Mouse (Mus musculus) frontal cortex, adult 2 months (tissue): ENCODE results near the gene Gm13078. TPM values are rescaled to one million over a fixed set of nuclear protein-coding genes. Genes with fewer than 3 reads are reported as not detected.

ENCODE experiments used
- DNase-seq, 2 experiments: peaks; one replicate each; pipeline ENCODE4 v3.0.0; 2022; ENCODE audit warnings: low spot score in 1 of 2; ENCODE audit errors: extremely low spot score in 1 of 2
- polyA plus RNA-seq: library from polyadenylated mRNA; depleted of rRNA; stranded (reverse); fragments of >200 nt; gene quantifications from 2 replicates; pipeline ENCODE4 v1.2.3, GENCODE M21; 2012; rRNA removed

Gm13078 gene
- not detected in 2 replicates for polyA plus RNA-seq

DNA sequence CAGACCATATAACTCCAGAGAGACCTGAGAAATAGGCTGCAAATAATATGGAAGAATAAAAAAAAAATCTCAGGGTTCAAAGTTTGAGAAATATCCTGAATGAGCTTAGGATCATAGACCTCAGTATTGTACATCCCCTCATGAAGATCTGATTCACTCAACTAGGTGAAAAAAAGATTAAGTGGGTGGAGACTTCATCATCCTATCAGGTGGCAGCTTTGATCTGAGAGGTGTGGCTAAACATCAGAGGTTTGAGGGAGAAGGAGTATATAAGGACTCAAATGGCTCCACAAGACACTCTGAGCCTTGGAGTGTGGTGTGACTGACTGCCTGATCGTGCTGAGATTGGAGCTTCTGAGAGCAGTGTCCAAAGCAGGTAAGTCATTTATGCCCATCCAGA lies at the start of gene Gm13078:
Gene Gm13078 (plus strand): TSS at position 301 of the 400 bp plus-strand sequence.
- no peak for DNase-seq

DNA sequence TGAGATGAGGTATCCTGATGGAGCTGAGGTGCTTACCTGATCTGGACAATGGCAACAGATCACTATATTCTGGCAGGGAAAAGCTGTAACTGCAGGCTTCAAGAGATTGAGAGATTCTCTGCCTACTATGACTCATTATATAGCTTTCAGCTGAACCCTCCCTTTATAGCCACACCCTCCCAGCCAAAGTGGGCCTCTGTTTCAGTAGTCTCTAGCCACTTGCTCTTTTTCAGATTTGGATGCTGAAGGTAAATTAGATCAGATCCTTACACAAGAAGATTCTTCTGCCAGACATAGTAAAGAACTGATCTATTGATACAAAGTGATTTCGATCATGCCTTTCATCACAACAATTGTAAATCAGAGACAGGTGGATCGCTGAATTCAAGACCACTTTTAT lies 16.6 kb upstream of the Gm13078 start, which contains the start of gene Gm13089:
Gene Gm13089 (minus strand): TSS at position 101 of the 400 bp plus-strand sequence.
- no peak for DNase-seq

Other genes with a start within 250 kb of the Gm13078 start
- not detected in 2 replicates for gene Gm13043, start 208.1 kb upstream of the Gm13078 start, polyA plus RNA-seq
- not detected in 2 replicates for gene Gm13040, start 183.5 kb upstream of the Gm13078 start, polyA plus RNA-seq
- not detected in 2 replicates for gene BC080695, start 167.8 kb upstream of the Gm13078 start, polyA plus RNA-seq
- not detected in 2 replicates for gene Gm13057, start 167.7 kb upstream of the Gm13078 start, polyA plus RNA-seq
- not detected in 2 replicates for gene Gm13083, start 104.5 kb upstream of the Gm13078 start, polyA plus RNA-seq
- not detected in 2 replicates for gene Gm13088, start 62.2 kb upstream of the Gm13078 start, polyA plus RNA-seq
- not detected in 2 replicates for gene Gm13089, start 16.7 kb upstream of the Gm13078 start, polyA plus RNA-seq
- gene Gm13023, start 69.9 kb downstream of the Gm13078 start, polyA plus RNA-seq: not detected in 2 replicates
- not detected in 2 replicates for gene Gm13084, start 96.6 kb downstream of the Gm13078 start, polyA plus RNA-seq
- not detected in 2 replicates for gene Gm13103, start 127.0 kb downstream of the Gm13078 start, polyA plus RNA-seq
- gene Pramef6, start 180.9 kb downstream of the Gm13078 start, polyA plus RNA-seq: not detected in 2 replicates
- not detected in 2 replicates for gene Pramef25, start 231.6 kb downstream of the Gm13078 start, polyA plus RNA-seq
- gene Gm13101, start 247.5 kb downstream of the Gm13078 start, polyA plus RNA-seq: not detected in 2 replicates